Mouse (Mus musculus) liver, embryonic 11.5 days (tissue): ENCODE measurements around the gene Cdk17. TPM values are rescaled to one million over a fixed set of nuclear protein-coding genes. Genes with fewer than 3 reads are reported as not detected.
A peak's percentile ranks its signal among the peaks of the same experiment; 100 is the strongest.

ENCODE experiments used
- ATAC-seq: fragments of 200-750 bp; cut with Nextera tagmentation; replicated peaks from 2 replicates; pipeline ENCODE4 v1.8.0; 2017; ENCODE audit warnings: moderate number of reproducible peaks, mild to moderate bottlenecking, moderate TSS enrichment, moderate library complexity; ENCODE audit not compliant: low FRiP score
- DNase-seq: peaks from one replicate; pipeline ENCODE4 v3.0.0-alpha.2; 2017; ENCODE audit warnings: low spot score
- H3K27ac ChIP-seq: fragments of 300-500 bp; sonication (generic); 2 replicates; pipeline ENCODE4 v1.5.1; 2014; ENCODE audit warnings: mild to moderate bottlenecking, low read depth, low read length, control low read depth
- H3K27me3 ChIP-seq: fragments of 300-500 bp; sonication (generic); replicated peaks from 2 replicates; pipeline ENCODE4 v1.6.1; 2014; ENCODE audit warnings: low read length, mixed read lengths; ENCODE audit not compliant: control insufficient read depth, insufficient read depth
- H3K36me3 ChIP-seq: fragments of 300-500 bp; sonication (generic); 2 replicates; pipeline ENCODE4 v1.6.1; 2014; ENCODE audit warnings: mild to moderate bottlenecking, low read length, moderate library complexity, mixed read lengths; ENCODE audit not compliant: control insufficient read depth, insufficient read depth
- H3K4me1 ChIP-seq: fragments of 300-500 bp; sonication (generic); replicated peaks from 2 replicates; pipeline ENCODE4 v1.6.1; 2014; ENCODE audit warnings: low read length, mixed read lengths; ENCODE audit not compliant: control insufficient read depth, insufficient read depth
- H3K4me2 ChIP-seq: fragments of 300-500 bp; sonication (generic); 2 replicates; pipeline ENCODE4 v1.6.1; 2014; ENCODE audit warnings: mild to moderate bottlenecking, control low read depth, moderate library complexity
- H3K4me3 ChIP-seq: fragments of 300-500 bp; sonication (generic); 2 replicates; pipeline ENCODE4 v1.5.1; 2014; ENCODE audit warnings: low read depth, low read length, control low read depth
- H3K9ac ChIP-seq: fragments of 300-500 bp; sonication (generic); 2 replicates; pipeline ENCODE4 v1.6.1; 2014; ENCODE audit warnings: low read depth, low read length, control low read depth
- H3K9me3 ChIP-seq: fragments of 300-500 bp; sonication (generic); 2 replicates; pipeline ENCODE4 v1.6.1; 2016; ENCODE audit warnings: low read length, inconsistent platforms, mixed read lengths; ENCODE audit not compliant: control insufficient read depth
- WGBS: fragments of 180-500 bp; shearing (Covaris S2); extraction: QIAGEN DNeasy Blood & Tissue Kit; methylation state at CpG from one replicate; pipeline ENCODE4 v1.1.7; 2014; 5-methylcytosine and 5-hydroxymethylcytosine counted together
- polyA plus RNA-seq: library from polyadenylated mRNA; unstranded; fragments of >200 nt; fragmentation: Nextera tagmentation; extraction: Ambion mirVana; gene quantifications from 2 replicates; pipeline ENCODE4 v1.2.1, GENCODE M21; 2014

The Cdk17 gene
- polyA plus RNA-seq, 1 experiment from 2014 or later = 23.1 TPM

DNA sequence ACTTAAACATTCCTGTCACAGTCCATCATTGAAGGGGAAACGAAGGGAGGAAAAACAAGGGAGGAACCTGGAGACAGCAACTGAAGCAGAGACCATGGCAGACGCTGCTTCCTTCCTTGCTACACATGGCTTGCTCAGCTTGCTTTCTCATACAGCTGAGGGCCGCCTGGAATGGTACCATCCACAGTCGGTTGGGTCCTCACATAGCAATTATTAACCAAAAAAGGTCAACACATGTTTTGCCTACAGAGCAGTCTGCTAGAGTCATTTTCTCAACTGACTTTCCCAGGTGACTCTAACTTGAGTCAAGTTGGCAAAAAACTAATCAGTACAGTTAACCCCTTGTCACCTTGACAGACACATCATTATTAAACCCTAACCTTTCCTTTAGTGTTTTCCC lies 53.6 kb downstream of the Cdk17 start:
- Histone ChIP-seq H3K27ac (no peak overlapping the region), H3K36me3 (peaks cover 36% of the 10 kb centered on the region)
- WGBS = 65% methylated on average over 4 of the region's 4 CpGs

DNA sequence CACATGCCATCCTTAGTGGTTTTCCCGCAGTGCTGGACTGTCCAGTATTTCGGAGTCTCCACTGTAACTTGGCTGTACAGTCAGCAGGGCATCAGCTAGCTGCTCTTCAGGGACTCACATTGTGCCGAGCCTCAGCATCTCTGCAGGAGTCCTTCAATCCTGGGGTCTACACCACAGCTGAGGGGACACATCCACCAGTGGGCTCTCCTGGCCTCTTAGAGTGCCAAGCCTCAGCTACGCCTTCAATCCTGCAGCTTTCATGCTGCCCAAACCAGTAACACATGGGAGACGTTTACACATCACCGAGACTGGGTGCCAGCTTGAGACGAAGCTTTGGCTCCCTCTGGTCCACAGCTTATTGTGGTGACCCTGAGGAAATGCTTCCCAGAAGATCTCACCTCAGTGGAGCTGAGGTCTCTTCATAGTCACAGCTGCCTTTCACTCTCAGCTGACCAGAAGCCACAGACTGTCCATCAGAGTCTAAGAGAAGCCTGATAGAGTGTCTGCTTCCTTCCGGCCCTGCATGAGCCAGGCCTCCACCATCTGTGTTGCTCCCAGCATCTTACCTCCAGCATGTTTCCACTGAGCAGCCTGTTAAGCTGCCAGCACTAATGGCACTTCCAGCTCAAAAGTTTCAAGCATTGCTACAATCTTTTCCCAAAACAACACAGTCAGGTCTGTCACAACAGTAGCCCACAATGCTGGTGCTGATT lies 54.5 kb downstream of the Cdk17 start:
- H3K4me3 ChIP-seq = no peak overlapping the region
- no peaks in the 10 kb centered on the region for H3K27me3 ChIP-seq
- DNase-seq (no peak), ATAC-seq (no peak)
- H3K4me1 ChIP-seq = no peaks in the 10 kb centered on the region; the same call in 1 of the 2 replicates
- no peaks in the 10 kb centered on the region for H3K9me3 ChIP-seq
- H3K9ac ChIP-seq = no peak overlapping the region
- WGBS = 84% methylated on average over 8 of the region's 8 CpGs
- no peak overlapping the region for H3K4me2 ChIP-seq
- no peak overlapping the region for H3K27ac ChIP-seq
- peaks cover 36% of the 10 kb centered on the region for H3K36me3 ChIP-seq

More for the DNA sequence above, 53.6 kb downstream of the Cdk17 start:
- DNase-seq = no peak
- no peaks in the 10 kb centered on the region for H3K9me3 ChIP-seq
- H3K27me3 ChIP-seq = no peaks in the 10 kb centered on the region
- no peak overlapping the region for H3K4me2 ChIP-seq
- H3K4me3 ChIP-seq = no peak overlapping the region
- H3K9ac ChIP-seq = no peak overlapping the region
- ATAC-seq = no peak
- no peaks in the 10 kb centered on the region; the same call in 1 of the 2 replicates for H3K4me1 ChIP-seq

- 69% methylated on average over 6 of the region's 6 CpGs for WGBS
- ATAC-seq = peak; percentile 43; the same call in 1 of the 2 replicates
Observed at GRCm38 (mm10) chr10:93225751-93226150, 65.1 kb downstream of the Cdk17 start.

DNA sequence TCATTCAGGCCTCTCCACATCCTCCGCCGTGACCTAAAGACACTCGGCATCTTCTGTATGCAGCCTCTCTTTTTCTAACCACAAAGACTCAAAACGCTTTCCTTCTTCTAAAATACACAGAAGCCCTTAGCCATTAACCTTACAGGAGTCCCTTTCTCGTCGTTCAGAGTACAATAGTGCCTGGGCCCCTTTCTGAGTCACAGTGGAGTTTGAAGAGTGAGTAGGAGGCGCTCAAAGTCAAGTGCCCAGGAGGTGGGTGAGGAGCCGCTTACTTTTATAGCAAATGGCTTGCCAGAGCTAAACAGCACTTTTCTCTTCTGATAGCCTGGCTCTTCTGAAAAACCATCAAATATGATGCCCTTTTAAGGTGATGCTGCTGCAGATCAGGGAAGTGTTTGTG lies 67.2 kb downstream of the Cdk17 start:
- H3K27me3 ChIP-seq = no peaks in the 10 kb centered on the region
- no peak overlapping the region for H3K4me2 ChIP-seq
- ATAC-seq = no peak
- H3K9me3 ChIP-seq = no peaks in the 10 kb centered on the region
- no peak overlapping the region; the same call in 1 of the 2 replicates for H3K27ac ChIP-seq
- H3K9ac ChIP-seq = no peak overlapping the region
- no peak overlapping the region for H3K4me3 ChIP-seq
- no peak for DNase-seq
- H3K4me1 ChIP-seq = peaks cover 3% of the 10 kb centered on the region; the same call in 1 of the 2 replicates
- 75% methylated on average over 8 of the region's 8 CpGs for WGBS
- H3K36me3 ChIP-seq = peaks cover 6% of the 10 kb centered on the region; the same call in 1 of the 2 replicates

More at GRCm38 (mm10) chr10:93225751-93226150, 65.1 kb downstream of the Cdk17 start:
- H3K27me3 ChIP-seq = no peaks in the 10 kb centered on the region
- no peak overlapping the region for H3K27ac ChIP-seq
- no peak overlapping the region for H3K4me3 ChIP-seq
- no peak for DNase-seq
- H3K9ac ChIP-seq = no peak overlapping the region
- H3K4me2 ChIP-seq = no peak overlapping the region
- no peaks in the 10 kb centered on the region for H3K9me3 ChIP-seq
- peaks cover 3% of the 10 kb centered on the region; the same call in 1 of the 2 replicates for H3K4me1 ChIP-seq
- H3K36me3 ChIP-seq = peaks cover 3% of the 10 kb centered on the region; the same call in 1 of the 2 replicates

DNA sequence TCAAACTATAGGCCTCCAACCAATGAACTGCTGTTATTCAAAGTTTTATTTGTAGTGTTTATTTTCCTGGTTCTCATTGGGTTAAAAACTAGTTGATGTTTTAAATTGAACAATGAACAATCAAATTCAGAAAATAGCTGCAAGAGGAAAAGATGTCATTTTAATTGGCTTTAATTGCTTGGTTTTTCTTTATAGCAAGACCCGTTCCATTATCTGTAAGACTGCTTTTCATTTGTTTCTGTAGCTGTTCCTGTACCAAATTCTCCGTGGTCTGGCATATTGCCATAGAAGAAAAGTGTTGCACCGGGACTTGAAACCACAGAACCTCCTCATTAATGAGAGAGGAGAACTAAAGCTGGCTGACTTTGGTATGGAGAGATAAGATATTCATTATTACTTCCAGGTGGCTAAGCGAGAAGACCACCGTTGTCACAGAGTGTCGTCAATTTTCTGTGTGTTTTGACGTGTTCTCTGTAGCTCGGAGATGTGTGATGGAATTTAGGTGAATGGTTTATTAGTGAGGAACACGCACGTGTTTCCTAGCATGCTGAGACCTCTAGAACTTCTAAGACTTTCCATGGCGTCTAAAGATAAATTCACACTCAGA lies 67.8 kb downstream of the Cdk17 start:
- H3K4me3 ChIP-seq = no peak overlapping the region
- H3K4me1 ChIP-seq = peaks cover 3% of the 10 kb centered on the region; the same call in 1 of the 2 replicates
- H3K36me3 ChIP-seq = peaks cover 9% of the 10 kb centered on the region; the same call in 1 of the 2 replicates
- H3K4me2 ChIP-seq = no peak overlapping the region
- H3K9ac ChIP-seq = no peak overlapping the region
- H3K27ac ChIP-seq = no peak overlapping the region
- ATAC-seq (no peak), DNase-seq (no peak)
- 66% methylated on average over 11 of the region's 11 CpGs for WGBS
- no peaks in the 10 kb centered on the region for H3K9me3 ChIP-seq
- no peaks in the 10 kb centered on the region for H3K27me3 ChIP-seq

- peaks cover 16% of the 10 kb centered on the region; the same call in 1 of the 2 replicates for H3K36me3 ChIP-seq
- WGBS = 83% methylated on average over 4 of the region's 4 CpGs
- ATAC-seq = no peak
Observed at GRCm38 (mm10) chr10:93231490-93231889, 70.8 kb downstream of the Cdk17 start.

GRCm38 (mm10) chr10:93231893-93232292 lies 71.2 kb downstream of the Cdk17 start:
- Histone ChIP-seq H3K4me3 (no peak overlapping the region), H3K27me3 (no peaks in the 10 kb centered on the region), H3K9ac (no peak overlapping the region), H3K4me1 (no peaks in the 10 kb centered on the region), H3K27ac (no peak overlapping the region), H3K4me2 (no peak overlapping the region), H3K36me3 (peaks cover 17% of the 10 kb centered on the region; the same call in 1 of the 2 replicates), H3K9me3 (no peaks in the 10 kb centered on the region)
- DNase-seq (no peak), ATAC-seq (no peak)
- 92% methylated on average over 5 of the region's 5 CpGs for WGBS

More at GRCm38 (mm10) chr10:93231490-93231889, 70.8 kb downstream of the Cdk17 start:
- Histone ChIP-seq H3K9me3 (no peaks in the 10 kb centered on the region), H3K27ac (no peak overlapping the region), H3K4me2 (no peak overlapping the region), H3K27me3 (no peaks in the 10 kb centered on the region), H3K9ac (no peak overlapping the region), H3K4me3 (no peak overlapping the region), H3K4me1 (no peaks in the 10 kb centered on the region)
- no peak for DNase-seq

DNA sequence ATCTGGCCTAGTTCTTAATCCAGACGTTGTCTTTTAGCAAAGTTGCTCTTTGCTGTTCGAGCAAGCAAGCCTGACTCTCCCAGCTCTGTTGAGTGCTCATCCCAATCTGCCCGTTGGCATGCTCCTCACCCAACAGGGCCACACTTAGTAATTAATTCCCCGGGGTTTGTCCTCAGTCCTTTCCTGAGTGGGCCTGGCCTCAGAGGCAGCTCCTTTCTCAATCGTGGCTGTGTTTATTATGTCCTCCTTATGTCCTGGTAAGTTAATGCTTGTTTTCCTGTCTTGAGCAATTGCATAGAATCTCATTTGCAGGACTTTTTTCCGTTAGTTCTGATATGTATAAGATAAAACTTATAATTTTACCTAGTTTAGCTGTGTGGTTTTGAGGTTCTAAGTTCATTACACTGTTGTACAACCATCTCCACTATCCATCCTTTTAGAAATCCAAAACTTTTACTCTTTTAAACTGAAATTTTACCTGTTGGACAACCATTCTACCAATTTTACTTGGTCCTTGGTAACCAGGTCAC lies 73.1 kb downstream of the Cdk17 start:
- H3K4me2 ChIP-seq = no peak overlapping the region
- H3K27ac ChIP-seq = no peak overlapping the region
- no peak overlapping the region for H3K9ac ChIP-seq
- WGBS = 86% methylated on average over 6 of the region's 6 CpGs
- H3K36me3 ChIP-seq = peaks cover 23% of the 10 kb centered on the region; the same call in 1 of the 2 replicates
- no peak for DNase-seq
- no peaks in the 10 kb centered on the region for H3K27me3 ChIP-seq
- no peaks in the 10 kb centered on the region for H3K9me3 ChIP-seq
- ATAC-seq = no peak
- H3K4me1 ChIP-seq = no peaks in the 10 kb centered on the region
- no peak overlapping the region for H3K4me3 ChIP-seq
